7 mouse cellular contexts compared by ENCODE assay signal in the genomic region with DNA sequence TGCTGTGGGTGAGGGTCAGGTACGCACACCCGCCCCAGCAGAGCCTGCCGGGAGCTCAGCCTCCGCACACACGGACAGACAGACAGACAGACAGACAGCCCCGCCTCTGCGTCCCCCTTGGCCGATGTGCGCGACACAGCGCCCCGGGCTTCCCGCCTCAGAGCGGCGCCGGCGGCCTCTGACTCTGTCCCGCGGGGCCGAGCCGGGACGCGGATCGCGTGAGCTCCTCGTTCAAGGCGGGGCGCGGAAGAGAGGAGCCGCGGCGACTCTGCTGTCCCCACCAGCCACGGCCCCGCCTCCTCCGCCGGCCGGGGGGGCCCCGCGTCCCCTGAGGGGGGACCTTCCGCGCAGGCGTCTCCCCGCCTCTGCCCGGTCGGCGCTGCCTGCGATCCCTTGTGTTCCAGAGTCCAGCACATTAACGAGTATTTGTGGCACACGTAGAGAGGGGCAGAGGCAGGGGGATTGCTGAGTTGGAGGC. TPM values are rescaled to one million over a fixed set of nuclear protein-coding genes. Genes with fewer than 3 reads are reported as not detected.
DNase-seq lines count a peak whose midpoint lies in the region; ATAC-seq lines count a peak whose summit lies in the region.

No protein-coding gene starts in this region.

- H3K4me2 ChIP-seq in intestine, embryonic 16.5 days (ENCODE audit: low read depth, low read length) = peak overlapping the region; percentile 87
- peak overlapping the region; percentile 69 for H3K4me2 ChIP-seq in midbrain, embryonic 12.5 days (replicated peaks)

- no peaks in the 10 kb centered on the region for H3K27me3 ChIP-seq in intestine, embryonic 16.5 days (replicated peaks; ENCODE audit: control insufficient read depth, insufficient read depth, low read length)
- peaks cover 14% of the 10 kb centered on the region for H3K27me3 ChIP-seq in limb, embryonic 10.5 days (ENCODE audit: low read depth, poor library complexity, severe bottlenecking)
- H3K27me3 ChIP-seq in midbrain, embryonic 12.5 days = 0 out of 2 replicates have a peak, but pooled peaks cover 5% of the 10 kb centered on the region

- peak overlapping the region; percentile 62 for H3K4me3 ChIP-seq in intestine, embryonic 16.5 days (ENCODE audit: low read length)
- peak overlapping the region; percentile 69 for H3K4me3 ChIP-seq in limb, embryonic 10.5 days
- H3K4me3 ChIP-seq in midbrain, embryonic 12.5 days = peak overlapping the region; percentile 64

- H3K36me3 ChIP-seq in intestine, embryonic 16.5 days (ENCODE audit: control insufficient read depth, insufficient read depth, low read length) = no peaks in the 10 kb centered on the region
- H3K36me3 ChIP-seq in limb, embryonic 10.5 days = no peaks in the 10 kb centered on the region
- no peaks in the 10 kb centered on the region for H3K36me3 ChIP-seq in midbrain, embryonic 12.5 days

- H3K9ac ChIP-seq in intestine, embryonic 16.5 days (ENCODE audit: low read depth, low read length) = peak overlapping the region; percentile 75
- peak overlapping the region; percentile 75 for H3K9ac ChIP-seq in midbrain, embryonic 12.5 days (replicated peaks)

- under 1% methylated on average over 49 of the region's 49 CpGs for WGBS in intestine, embryonic 16.5 days
- under 1% methylated on average over 49 of the region's 49 CpGs for WGBS in limb, embryonic 10.5 days
- whole genome bisulfite sequencing in midbrain, embryonic 12.5 days = under 1% methylated on average over 48 of the region's 49 CpGs

- H3K9me3 ChIP-seq in intestine, embryonic 16.5 days (ENCODE audit: control insufficient read depth, low read length) = no peaks in the 10 kb centered on the region
- H3K9me3 ChIP-seq in limb, embryonic 10.5 days (replicated peaks) = no peaks in the 10 kb centered on the region
- no peaks in the 10 kb centered on the region for H3K9me3 ChIP-seq in midbrain, embryonic 12.5 days

- intact Hi-C loops in gastrocnemius, postnatal 36 days (cut with DNase I) = no loop called here

- peak overlapping the region; percentile 97 for H3K27ac ChIP-seq in intestine, embryonic 16.5 days (ENCODE audit: low read length)
- peak overlapping the region; percentile 92 for H3K27ac ChIP-seq in limb, embryonic 10.5 days
- H3K27ac ChIP-seq in midbrain, embryonic 12.5 days (replicated peaks) = peak overlapping the region; percentile 96

- H3K4me1 ChIP-seq in intestine, embryonic 16.5 days (ENCODE audit: control insufficient read depth, insufficient read depth, low read length) = no peaks in the 10 kb centered on the region
- H3K4me1 ChIP-seq in limb, embryonic 10.5 days = peaks cover 45% of the 10 kb centered on the region
- peaks cover 9% of the 10 kb centered on the region for H3K4me1 ChIP-seq in midbrain, embryonic 12.5 days

- DNase-seq in adrenal gland, adult 2 months = peak; percentile 97
- peak; percentile 56 for DNase-seq in embryo, embryonic 11.5 days (ENCODE audit: low read depth, low spot score)
- peak; percentile 76 to 88 for DNase-seq in gastrocnemius, postnatal 36 days
- peak; percentile 86 for DNase-seq in limb, embryonic 10.5 days (ENCODE audit: low spot score)
- peak; percentile 66 for DNase-seq in skeletal muscle tissue, adult 2 months (ENCODE audit: low read depth, low spot score)

- ATAC-seq in intestine, embryonic 16.5 days = peak; percentile 91
- ATAC-seq in midbrain, embryonic 12.5 days (ENCODE audit: low FRiP score, low read depth) = peak; percentile 88

RNA-seq across cellular contexts. Expression of a gene that starts 43.9 kb away (rescaled TPM):
- total RNA-seq in adrenal gland, adult 2 months (2021) = 1 to 10 TPM; 1.3 to 1.9 TPM
- 0.82 and 0.88 TPM in 2 replicates for polyA plus RNA-seq in adrenal gland, adult 2 months (2012; rRNA removed)
- total RNA-seq in gastrocnemius, postnatal 36 days (2021) = under 1 TPM; 0.13 to 0.25 TPM
- polyA plus RNA-seq in intestine, embryonic 16.5 days (2015; fragmentation: Nextera tagmentation; extraction: Ambion mirVana) = 3.7 and 4.0 TPM in 2 replicates
- polyA plus RNA-seq in limb, embryonic 10.5 days (2016; fragmentation: Nextera tagmentation; extraction: Ambion mirVana) = 0.38 and 0.61 TPM in 2 replicates
- 0.72 and 1.6 TPM in 2 replicates for polyA plus RNA-seq in midbrain, embryonic 12.5 days (2016; fragmentation: Nextera tagmentation; extraction: Ambion mirVana)

RNA-seq across cellular contexts. Expression of a gene that starts 53.6 kb away (rescaled TPM):
- total RNA-seq in adrenal gland, adult 2 months (2021) = not detected
- not detected in 2 replicates for polyA plus RNA-seq in adrenal gland, adult 2 months (2012; rRNA removed)
- not detected for total RNA-seq in gastrocnemius, postnatal 36 days (2021)
- not detected in 2 replicates for polyA plus RNA-seq in intestine, embryonic 16.5 days (2015; fragmentation: Nextera tagmentation; extraction: Ambion mirVana)
- not detected in 2 replicates for polyA plus RNA-seq in limb, embryonic 10.5 days (2016; fragmentation: Nextera tagmentation; extraction: Ambion mirVana)
- polyA plus RNA-seq in midbrain, embryonic 12.5 days (2016; fragmentation: Nextera tagmentation; extraction: Ambion mirVana) = not detected in 2 replicates

Comparison
In these comparisons a context has a peak if more than half of its experiments do, and no peak if none do; other contexts are left out.
1. Peak in every context shown above with its lines: DNase-seq, ATAC-seq, H3K4me3 ChIP-seq and H3K27ac ChIP-seq.